ENCODE assay signal across 12 mouse cellular contexts in genomic region chr10:70861131-70862021, GRCm38 (mm10).
DNase-seq lines count a peak whose midpoint lies in the region; ATAC-seq and TF ChIP-seq lines count a peak whose summit lies in the region.
"Had no signal": no experiment of that assay in that cellular context is flagged by ENCODE, and none has a peak within 500 bp of the region (broad histone marks: within the 10 kb centered on the region; RNA-seq: fewer than 3 reads in every experiment).

No protein-coding gene starts in this region.

- 31% methylated on average over 10 of the region's 10 CpGs for WGBS in forebrain, embryonic 13.5 days
- WGBS in neural tube, embryonic 12.5 days: 44% methylated on average over 10 of the region's 10 CpGs
- WGBS in lung, adult 2 months: 38% methylated on average over 10 of the region's 10 CpGs

- ATAC-seq in frontal cortex, adult (ENCODE audit: low TSS enrichment): peak; percentile 68
- ATAC-seq in forebrain, embryonic 13.5 days: peak; percentile 93
- peak; percentile 41; the same call in 1 of the 2 replicates for ATAC-seq in neural tube, embryonic 12.5 days (ENCODE audit: low FRiP score, low read depth)
- no peak for ATAC-seq in CD4-positive, CD25-positive, alpha-beta regulatory T cell, adult 4 months

- no peaks in the 10 kb centered on the region for H3K9me3 ChIP-seq in forebrain, embryonic 13.5 days (replicated peaks)
- no peaks in the 10 kb centered on the region for H3K9me3 ChIP-seq in neural tube, embryonic 12.5 days
- H3K9me3 ChIP-seq: heart, embryonic 15.5 days had no signal

- peak overlapping the region; percentile 72 for H3K27ac ChIP-seq in forebrain, embryonic 13.5 days
- H3K27ac ChIP-seq in neural tube, embryonic 12.5 days: no peak overlapping the region
- H3K27ac ChIP-seq: heart, embryonic 15.5 days had no signal

- TF ChIP-seq POLR2A in lung, adult 2 months (IDR thresholded peaks at IDR 0.05; ENCODE audit: borderline replicate concordance, extremely low read depth, low read depth, low read length): no peak

- H3K4me3 ChIP-seq in forebrain, embryonic 13.5 days: no peak overlapping the region
- no peak overlapping the region for H3K4me3 ChIP-seq in neural tube, embryonic 12.5 days
- H3K4me3 ChIP-seq in lung, adult 2 months (replicated peaks; ENCODE audit: extremely low read depth, low read depth, low read length): no peak overlapping the region
- H3K4me3 ChIP-seq: heart, embryonic 15.5 days had no signal

- peak overlapping the region; percentile 34 for H3K4me2 ChIP-seq in forebrain, embryonic 13.5 days
- H3K4me2 ChIP-seq in neural tube, embryonic 12.5 days (replicated peaks): no peak overlapping the region
- H3K4me2 ChIP-seq: heart, embryonic 15.5 days had no signal

- H3K36me3 ChIP-seq in forebrain, embryonic 13.5 days (ENCODE audit: poor library complexity, severe bottlenecking): no peaks in the 10 kb centered on the region
- H3K36me3 ChIP-seq in neural tube, embryonic 12.5 days: no peaks in the 10 kb centered on the region
- H3K36me3 ChIP-seq: heart, embryonic 15.5 days had no signal

- H3K4me1 ChIP-seq in forebrain, embryonic 13.5 days: peaks cover 25% of the 10 kb centered on the region
- H3K4me1 ChIP-seq in neural tube, embryonic 12.5 days: peaks cover 12% of the 10 kb centered on the region
- H3K4me1 ChIP-seq in lung, adult 2 months (ENCODE audit: control insufficient read depth, insufficient read depth, low read length): no peaks in the 10 kb centered on the region
- H3K4me1 ChIP-seq: heart, embryonic 15.5 days had no signal

- no peaks in the 10 kb centered on the region for H3K27me3 ChIP-seq in forebrain, embryonic 13.5 days
- H3K27me3 ChIP-seq in neural tube, embryonic 12.5 days (replicated peaks): no peaks in the 10 kb centered on the region
- H3K27me3 ChIP-seq: heart, embryonic 15.5 days had no signal

- TF ChIP-seq CTCF in lung, adult 2 months (IDR thresholded peaks at IDR 0.05; ENCODE audit: insufficient read depth, low read length): no peak

- H3K9ac ChIP-seq in forebrain, embryonic 13.5 days: no peak overlapping the region
- no peak overlapping the region for H3K9ac ChIP-seq in neural tube, embryonic 12.5 days
- H3K9ac ChIP-seq: heart, embryonic 15.5 days had no signal

- no peak for DNase-seq in frontal cortex, postnatal 25 days (ENCODE audit: low spot score in 2 of 2)
- peak; percentile 42 to 62 for DNase-seq in layer of hippocampus, adult 8-10 months (ENCODE audit: low spot score in 2 of 2)
- no peak for DNase-seq in lung, adult 2 months
- DNase-seq in lung, postnatal 10 days: no peak
- DNase-seq: cerebellum, postnatal 25 days; kidney, postnatal 4 days; lung, postnatal 36 days had no signal

Comparison
In these comparisons a context has a peak if more than half of its experiments do, and no peak if none do; other contexts are left out.
1. DNase-seq: peak in layer of hippocampus, adult 8-10 months (2 of 2); none in frontal cortex, postnatal 25 days (0 of 2), lung, adult 2 months (single experiment) and lung, postnatal 10 days (single experiment).